Mouse (Mus musculus) gastrocnemius, adult 2 months (tissue): Measurements from ENCODE around the gene Ube2h. TPM values are rescaled to one million over a fixed set of nuclear protein-coding genes. Genes with fewer than 3 reads are reported as not detected.
A peak's percentile ranks its signal among the peaks of the same experiment; 100 is the strongest.

ENCODE experiments used
- DNase-seq: peaks from one replicate; pipeline ENCODE4 v3.0.0; 2022
- H3K27ac ChIP-seq: fragments of 200-600 bp; 2 replicates; pipeline ENCODE4 v1.8.1; 2022; ENCODE audit warnings: mild to moderate bottlenecking
- H3K4me3 ChIP-seq: fragments of 200-600 bp; 2 replicates; pipeline ENCODE4 v1.8.1; 2022; ENCODE audit warnings: mild to moderate bottlenecking, moderate library complexity
- CTCF ChIP-seq: fragments of 200-600 bp; IDR thresholded peaks from 2 replicates; pipeline ENCODE4 v1.8.1; 2022; ENCODE audit warnings: antibody characterized with exemption, mild to moderate bottlenecking, moderate library complexity
- intact Hi-C: fragments of 180-260 bp; cut with DNase I; formaldehyde crosslinking; loops from one replicate; pipeline ENCODE4 v1.15.1; 2025
- total RNA-seq, 2 experiments: library from RNA; stranded (reverse); gene quantifications; 2 replicates each; pipeline ENCODE4 v1.2.3; 2021

Ube2h gene
- total RNA-seq, 2 experiments from 2014 or later: 39.6 to 81.2 TPM

DNA sequence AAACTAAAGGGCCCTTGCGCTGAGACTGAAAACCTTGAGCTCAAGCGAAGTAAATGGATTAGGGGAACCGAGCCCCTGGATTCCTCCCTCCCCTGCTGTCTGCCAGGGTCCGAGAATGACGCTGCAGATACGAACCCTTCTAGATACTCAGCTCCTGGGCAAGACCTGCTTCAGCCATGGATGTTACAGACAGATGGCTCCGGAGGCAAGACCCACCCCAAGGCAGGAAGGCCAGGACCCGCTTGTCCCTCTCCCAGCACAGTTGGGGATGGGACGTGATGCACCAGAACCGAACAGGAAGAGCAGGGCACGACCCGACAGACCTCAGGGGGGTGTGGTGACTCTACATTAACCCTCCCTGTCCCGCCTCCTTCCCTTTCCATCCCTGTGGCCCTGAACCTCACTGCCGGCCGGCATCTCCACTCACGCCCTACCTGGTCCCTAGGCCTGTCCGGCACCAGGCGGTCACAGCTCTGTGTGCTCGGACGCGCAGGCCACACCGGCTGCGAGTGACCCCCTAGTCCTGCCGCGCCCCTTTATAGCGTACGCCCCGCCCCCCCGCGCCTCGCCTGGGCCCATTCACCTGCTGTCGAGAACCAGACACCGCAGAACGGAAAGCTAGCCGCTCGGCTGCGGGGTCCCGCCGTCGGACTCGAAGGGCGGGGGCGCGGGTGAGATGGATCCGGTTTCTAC is 129.0 kb downstream of the Ube2h start:
- Histone ChIP-seq H3K27ac (no peak overlapping the region), H3K4me3 (peak overlapping the region; percentile 50)
- no peak for DNase-seq
- intact Hi-C loops: no loop called here
- no peak for TF ChIP-seq CTCF

DNA sequence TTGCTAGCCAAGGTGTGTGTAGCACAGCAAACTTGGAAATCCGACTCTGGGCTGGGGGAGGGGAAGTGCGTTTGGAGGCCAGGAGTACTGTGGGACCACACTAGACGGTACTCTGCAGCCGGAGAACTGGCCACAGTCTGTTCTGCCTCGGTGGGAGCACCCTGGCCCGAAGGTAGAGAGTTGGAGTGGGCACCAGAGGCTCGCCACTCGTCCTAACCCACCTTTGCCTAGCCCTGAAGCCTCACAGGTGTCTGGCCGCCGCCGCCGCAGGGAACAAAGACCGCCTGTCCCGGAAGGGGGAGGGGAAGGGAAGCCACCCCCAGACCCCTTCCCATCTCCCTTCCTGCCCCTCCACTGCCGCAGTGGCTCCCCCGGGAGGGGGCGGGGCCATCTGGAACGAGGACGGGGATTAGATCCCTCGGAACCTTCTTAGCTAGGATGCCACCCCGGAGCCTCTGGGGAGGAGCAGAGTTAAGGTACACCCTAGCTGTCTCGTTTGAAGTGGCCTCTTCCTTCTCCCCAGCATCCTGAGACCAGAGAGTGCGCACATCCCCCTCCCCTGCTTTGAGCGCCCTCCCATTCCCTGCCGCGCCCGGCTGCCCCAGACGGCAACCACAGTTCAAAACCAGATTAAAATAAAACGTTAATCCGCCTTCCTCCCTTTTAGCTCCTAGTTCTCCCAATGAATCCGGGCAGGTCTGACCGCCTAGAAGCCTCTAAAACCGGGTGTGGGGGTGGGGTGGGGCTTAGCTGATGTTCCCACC is 129.7 kb downstream of the Ube2h start:
- intact Hi-C loops: no loop called here
- TF ChIP-seq CTCF: no peak
- DNase-seq: no peak
- no peak overlapping the region for H3K27ac ChIP-seq
- peak overlapping the region; percentile 67 for H3K4me3 ChIP-seq

DNA sequence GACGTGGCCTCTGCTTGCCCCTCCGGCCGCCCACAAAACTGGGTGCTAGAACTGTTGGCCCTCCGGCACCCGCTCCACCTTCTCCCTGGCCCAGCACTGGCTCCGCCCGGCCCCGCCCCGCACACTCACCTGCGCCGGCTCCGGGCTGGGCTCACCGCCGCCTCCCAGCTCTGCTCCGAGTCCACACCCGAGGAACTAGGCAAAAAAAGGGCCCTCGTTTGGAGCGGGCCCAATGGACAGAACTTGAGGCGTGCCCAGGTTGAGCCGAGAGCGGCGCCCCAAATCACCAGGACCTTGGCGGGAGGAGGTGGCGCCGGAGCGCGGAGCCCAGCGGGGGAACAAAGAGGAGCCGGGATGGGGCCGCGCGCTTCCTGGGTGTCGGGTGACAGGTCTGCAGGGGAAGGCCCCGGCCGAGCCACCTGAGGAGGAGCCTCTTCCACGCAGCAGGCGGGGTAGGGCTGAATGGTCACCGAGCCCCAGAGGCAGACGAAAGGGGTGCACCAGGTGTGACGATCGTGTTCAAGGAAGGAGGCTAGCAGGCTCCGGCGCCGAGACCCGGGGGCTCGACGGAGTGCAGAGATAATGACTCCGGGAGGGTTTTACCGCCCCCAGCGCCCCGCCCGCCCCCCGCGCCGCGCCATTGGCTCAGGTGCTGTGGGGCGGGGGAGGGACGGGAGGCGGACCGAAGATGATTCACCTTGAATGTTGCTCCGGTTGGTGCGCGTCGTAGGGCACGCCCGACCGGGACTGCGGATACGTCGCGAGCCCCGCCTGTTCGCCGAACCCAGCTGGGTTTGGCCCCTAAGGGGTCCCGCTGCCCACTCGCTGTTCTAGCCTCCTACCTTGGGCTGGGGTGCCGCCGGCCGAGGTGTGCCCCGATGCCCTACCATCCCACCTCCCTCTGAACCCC is 130.5 kb downstream of the Ube2h start:
- intact Hi-C loops: no loop called here
- peak overlapping the region; percentile 67 for H3K4me3 ChIP-seq
- no peak overlapping the region for H3K27ac ChIP-seq
- DNase-seq: no peak
- no peak for TF ChIP-seq CTCF

GRCm38 (mm10) chr6:30172820-30173550 is 131.4 kb downstream of the Ube2h start:
- DNase-seq: peak; percentile 42
- peak overlapping the region; percentile 67 for H3K4me3 ChIP-seq
- intact Hi-C loops: no loop called here
- peak; percentile 65 for TF ChIP-seq CTCF
- no peak overlapping the region for H3K27ac ChIP-seq

- intact Hi-C loops: no loop called here
- Histone ChIP-seq H3K4me3 (no peak overlapping the region), H3K27ac (no peak overlapping the region)
- no peak for TF ChIP-seq CTCF
- DNase-seq: no peak
Measured at GRCm38 (mm10) chr6:30172441-30172819, 131.9 kb downstream of the Ube2h start.

DNA sequence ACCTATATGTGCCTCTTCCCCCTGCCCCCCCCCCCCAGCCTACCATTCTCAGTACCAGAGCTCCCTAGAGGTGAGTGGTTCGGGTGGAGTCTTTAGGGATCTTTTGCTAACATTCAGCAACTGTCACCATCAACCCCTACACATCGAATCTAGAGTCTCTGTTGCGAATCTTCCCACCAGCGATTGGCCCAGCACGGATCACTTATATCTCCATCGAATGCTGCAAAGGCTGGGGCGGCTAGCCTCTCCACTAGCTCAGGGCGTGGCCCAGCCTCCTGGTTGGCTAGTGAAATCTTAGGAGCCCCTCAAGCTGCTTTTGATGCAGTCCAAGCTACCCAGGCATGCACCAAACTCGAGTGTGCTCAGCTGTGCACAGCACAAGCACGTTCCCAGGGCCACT is 132.4 kb downstream of the Ube2h start:
- Histone ChIP-seq H3K4me3 (no peak overlapping the region), H3K27ac (no peak overlapping the region)
- intact Hi-C loops: no loop called here
- no peak for TF ChIP-seq CTCF
- no peak for DNase-seq

DNA sequence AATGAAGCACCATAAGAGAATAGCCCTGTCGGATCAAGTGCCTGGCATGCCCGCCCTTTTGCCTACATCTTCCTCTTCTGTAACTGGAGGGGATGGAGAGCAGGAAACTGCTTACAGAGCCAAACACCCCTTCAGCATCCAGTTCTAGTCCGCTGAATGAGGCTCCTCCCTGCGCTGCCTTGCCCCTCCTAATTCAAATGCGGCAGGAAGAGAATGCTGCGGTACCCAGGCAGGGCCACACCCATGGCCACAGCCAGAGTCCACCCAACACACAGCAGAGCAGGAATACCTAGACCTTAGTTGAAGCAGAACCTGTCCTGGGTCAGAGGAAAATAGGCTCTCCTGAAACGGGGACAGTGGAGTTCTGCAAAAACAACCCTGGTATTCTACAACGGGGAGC is 133.1 kb downstream of the Ube2h start:
- no peak overlapping the region for H3K4me3 ChIP-seq
- intact Hi-C loops: no loop called here
- DNase-seq: no peak
- no peak overlapping the region for H3K27ac ChIP-seq
- no peak for TF ChIP-seq CTCF

DNA sequence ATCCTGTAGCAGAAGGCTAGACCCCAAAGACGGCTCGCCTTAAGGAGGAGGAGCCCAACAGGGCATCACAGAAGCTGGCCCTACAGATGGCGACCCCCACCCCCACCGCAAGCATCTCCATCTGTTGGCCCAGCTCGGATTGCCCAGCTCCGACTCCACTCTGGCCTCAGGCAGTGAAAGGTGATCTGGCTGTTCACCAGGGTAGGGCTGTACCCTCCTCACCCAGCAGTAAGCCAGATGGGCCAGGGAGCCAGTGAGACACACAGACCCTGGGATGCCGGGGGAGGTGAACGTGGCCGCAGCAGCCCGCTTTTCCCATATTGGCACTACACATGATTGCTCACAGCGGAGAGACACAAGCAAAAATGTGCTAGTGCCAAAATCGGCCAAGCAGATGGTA is 135.2 kb downstream of the Ube2h start:
- DNase-seq: no peak
- intact Hi-C loops: no loop called here
- TF ChIP-seq CTCF: no peak
- no peak overlapping the region for H3K27ac ChIP-seq
- H3K4me3 ChIP-seq: no peak overlapping the region

DNA sequence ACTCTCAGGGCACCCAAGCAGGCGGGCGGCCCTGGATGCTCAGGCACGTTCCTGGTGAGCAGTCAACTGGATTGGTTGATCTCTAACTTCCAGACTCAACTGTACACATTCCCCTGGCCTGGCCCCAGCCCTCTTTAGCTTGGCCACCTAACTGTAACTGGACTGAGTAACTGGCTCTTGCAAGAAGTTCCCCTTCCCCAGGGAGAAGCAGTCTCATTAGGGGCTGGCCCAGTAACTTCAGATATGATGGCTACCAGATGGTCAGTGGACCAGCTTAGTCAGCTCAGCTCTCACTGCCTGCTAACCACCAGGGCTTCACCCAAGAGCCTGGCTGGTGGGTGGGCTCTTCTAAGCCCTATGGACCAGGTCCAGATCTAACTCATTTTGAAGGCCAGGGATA is 136.1 kb downstream of the Ube2h start:
- Histone ChIP-seq H3K4me3 (no peak overlapping the region), H3K27ac (no peak overlapping the region)
- no peak for TF ChIP-seq CTCF
- peak; percentile 46 for DNase-seq
- intact Hi-C loops: no loop called here

DNA sequence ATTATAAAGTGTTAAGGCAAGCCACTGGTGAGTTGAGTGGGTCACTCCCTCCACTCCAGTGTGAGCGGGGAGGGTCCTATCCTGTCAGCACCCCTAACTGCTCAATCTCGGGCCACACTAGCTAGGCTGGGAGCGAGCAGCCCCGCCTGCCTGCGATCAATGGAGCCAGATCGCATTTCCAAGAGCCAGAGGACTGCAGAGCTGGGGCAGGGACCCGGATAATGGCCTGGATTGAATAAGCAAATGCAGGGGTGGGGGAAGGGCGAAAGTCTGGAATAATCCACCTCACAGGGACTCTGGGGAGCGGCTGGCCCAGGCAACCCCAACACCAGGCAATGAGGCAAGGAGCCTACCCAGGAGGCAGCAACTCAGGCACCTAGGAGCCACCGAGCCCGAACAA is 137.1 kb downstream of the Ube2h start:
- intact Hi-C loops: no loop called here
- DNase-seq: no peak
- Histone ChIP-seq H3K27ac (no peak overlapping the region), H3K4me3 (no peak overlapping the region)
- TF ChIP-seq CTCF: no peak

- intact Hi-C loops: no loop called here
- no peak for TF ChIP-seq CTCF
- no peak for DNase-seq
- H3K27ac ChIP-seq: no peak overlapping the region
- no peak overlapping the region for H3K4me3 ChIP-seq
Measured at GRCm38 (mm10) chr6:30166349-30166748, 138.0 kb downstream of the Ube2h start.

DNA sequence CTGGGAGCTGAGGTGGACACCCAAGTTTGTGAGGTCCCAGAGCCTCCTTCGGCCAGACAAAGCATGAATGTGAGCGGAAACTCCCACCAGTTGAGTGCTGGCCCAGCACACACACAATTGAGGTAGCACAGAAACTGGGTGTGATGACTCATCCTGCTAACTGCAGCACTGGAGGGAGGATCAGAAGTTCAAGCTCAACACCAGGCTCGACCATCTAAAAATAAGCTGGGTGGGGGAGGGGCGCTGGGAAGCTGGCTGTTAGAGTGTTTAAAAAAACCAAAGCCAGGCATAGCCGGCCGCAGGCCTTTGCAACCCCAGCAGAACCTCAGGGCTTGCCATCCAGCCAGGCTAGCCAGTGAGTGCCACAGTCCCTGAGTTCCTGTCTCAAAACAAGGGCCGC is 142.2 kb downstream of the Ube2h start:
- no peak for TF ChIP-seq CTCF
- peak overlapping the region; percentile 1; the same call in 1 of the 2 replicates for H3K27ac ChIP-seq
- intact Hi-C loops: no loop called here
- peak; percentile 52 for DNase-seq
- H3K4me3 ChIP-seq: no peak overlapping the region
